In the genomic region with DNA sequence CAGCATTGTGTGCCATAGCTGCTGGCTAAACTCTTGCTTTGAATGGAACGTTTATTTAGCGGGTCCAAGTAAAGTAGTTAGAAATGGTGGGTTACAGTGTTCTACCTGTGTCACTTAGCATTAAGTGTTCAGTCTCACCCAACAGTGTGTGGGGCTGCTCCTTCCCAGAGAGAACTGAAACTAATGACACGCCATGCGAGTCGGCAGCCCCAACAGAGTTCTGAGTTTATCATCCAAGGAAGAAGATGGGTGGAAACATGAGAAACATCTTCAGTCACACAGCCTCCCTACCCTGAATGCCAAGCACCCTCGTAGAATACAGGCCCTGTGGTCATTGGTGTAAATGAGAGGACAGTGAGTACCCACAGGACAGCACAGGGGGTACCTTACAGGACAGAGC, we compare ENCODE assay signal across 21 mouse cellular contexts. TPM values are rescaled to one million over a fixed set of nuclear protein-coding genes. Genes with fewer than 3 reads are reported as not detected.
DNase-seq lines count a peak whose midpoint lies in the region; ATAC-seq and TF ChIP-seq lines count a peak whose summit lies in the region.
"Had no signal": no experiment of that assay in that cellular context is flagged by ENCODE, and none has a peak within 500 bp of the region (broad histone marks: within the 10 kb centered on the region; RNA-seq: fewer than 3 reads in every experiment).

No protein-coding gene starts in this region.

- H3K4me3 ChIP-seq in spleen, adult 2 months (ENCODE audit: extremely low read depth, insufficient read depth, insufficient read length): no peak overlapping the region
- H3K4me3 ChIP-seq: embryonic facial prominence, embryonic 10.5 days; heart, embryonic 10.5 days; hindbrain, embryonic 12.5 days had no signal

- TF ChIP-seq CTCF in spleen, adult 2 months (IDR thresholded peaks at IDR 0.05; ENCODE audit: extremely low read depth, insufficient read depth, insufficient read length, insufficient replicate concordance): no peak

- ATAC-seq in granulocyte monocyte progenitor cell, adult 5-6 weeks (replicated peaks; ENCODE audit: poor library complexity, severe bottlenecking): peak; percentile 31; the same call in 1 of the 2 replicates
- peak; percentile 34; the same call in 1 of the 2 replicates for ATAC-seq in monocyte, adult 5-6 weeks (replicated peaks; ENCODE audit: insufficient number of reproducible peaks, low FRiP score, low TSS enrichment, poor library complexity, severe bottlenecking)
- ATAC-seq: CD4-positive, CD25-positive, alpha-beta regulatory T cell, adult 4 months; forebrain, embryonic 14.5 days; hindbrain, embryonic 16.5 days had no signal

- peaks cover 17% of the 10 kb centered on the region for H3K4me1 ChIP-seq in spleen, adult 2 months (ENCODE audit: control insufficient read depth, insufficient read depth, insufficient read length)
- H3K4me1 ChIP-seq: embryonic facial prominence, embryonic 10.5 days; heart, embryonic 10.5 days; hindbrain, embryonic 12.5 days had no signal

- no peak for TF ChIP-seq POLR2A in spleen, adult 2 months (IDR thresholded peaks at IDR 0.05; ENCODE audit: low read depth, low read length)

- WGBS in spleen, adult 2 months: 51% methylated on average over 6 of the region's 6 CpGs

- peak overlapping the region; percentile 86 for H3K27ac ChIP-seq in spleen, adult 2 months (ENCODE audit: insufficient read depth, low read length)
- H3K27ac ChIP-seq: embryonic facial prominence, embryonic 10.5 days; heart, embryonic 10.5 days; hindbrain, embryonic 12.5 days had no signal

- peak; percentile 41 to 66 for DNase-seq in spleen, adult 2 months (ENCODE audit: low read depth in 1 of 2, low spot score in 2 of 2)
- DNase-seq in urinary bladder, adult 2 months (ENCODE audit: low spot score): no peak
- DNase-seq in neural tube, embryonic 10.5 days (ENCODE audit: extremely low spot score, low spot score): no peak
- DNase-seq in cerebellum, adult 8-10 months: no peak
- DNase-seq: adrenal gland, postnatal 10 days; cerebellum, adult 11-12 months; cerebellum, adult 9-11 months; cerebellum, postnatal 36 days; gastrocnemius, postnatal 36 days; heart, adult 18-20 months; heart, postnatal 10 days; heart, postnatal 4 days had no signal

- H3K36me3 ChIP-seq in spleen, adult 2 months (ENCODE audit: control insufficient read depth, insufficient read depth, low read length): no peaks in the 10 kb centered on the region
- H3K36me3 ChIP-seq: embryonic facial prominence, embryonic 10.5 days; G1E; heart, embryonic 10.5 days; hindbrain, embryonic 12.5 days had no signal

- no peaks in the 10 kb centered on the region for H3K27me3 ChIP-seq in spleen, adult 2 months (ENCODE audit: control insufficient read depth, insufficient read depth, low read length)
- H3K27me3 ChIP-seq: hindbrain, embryonic 12.5 days had no signal

RNA-seq across cellular contexts. Expression of a gene that starts 14.7 kb away (rescaled TPM):
- total RNA-seq in granulocyte monocyte progenitor cell, adult 5-6 weeks (2014; fragmentation: Nextera tagmentation): 7.2 and 10.9 TPM in 2 replicates
- total RNA-seq in granulocyte monocyte progenitor cell, adult 5-6 weeks (2017): 15.6 and 20.8 TPM in 2 replicates
- 79.5 to 92.8 TPM (median 89.4 TPM) in 3 replicates for total RNA-seq in monocyte, adult 5-6 weeks (2017)
- 8.5 and 9.7 TPM in 2 replicates for polyA plus RNA-seq in spleen, adult 2 months (2012; rRNA removed)
- 10.4 TPM in 2 replicates for polyA plus RNA-seq in urinary bladder, adult 2 months (2012; rRNA removed)
- polyA plus RNA-seq: G1E had no signal

Comparison
In these comparisons a context has a peak if more than half of its experiments do, and no peak if none do; other contexts are left out.
1. DNase-seq: peak in spleen, adult 2 months (2 of 2); none in urinary bladder, adult 2 months (single experiment), neural tube, embryonic 10.5 days (single experiment) and cerebellum, adult 8-10 months (single experiment).